Mouse (Mus musculus) midbrain, embryonic 10.5 days (tissue): ENCODE measurements around the gene Igf2bp2. TPM values are rescaled to one million over a fixed set of nuclear protein-coding genes. Genes with fewer than 3 reads are reported as not detected.

ENCODE experiments used
- DNase-seq: peaks from one replicate; pipeline ENCODE4 v3.0.0-alpha.2; 2017; ENCODE audit warnings: low spot score
- H3K27ac ChIP-seq: fragments of 300-500 bp; sonication (generic); replicated peaks from 2 replicates; pipeline ENCODE4 v1.5.1; 2016; ENCODE audit warnings: mild to moderate bottlenecking
- H3K27me3 ChIP-seq: fragments of 300-500 bp; sonication (generic); 2 replicates; pipeline ENCODE4 v1.6.1; 2016; ENCODE audit warnings: low read depth, mild to moderate bottlenecking; ENCODE audit not compliant: poor library complexity, severe bottlenecking
- H3K36me3 ChIP-seq: fragments of 300-500 bp; sonication (generic); 2 replicates; pipeline ENCODE4 v1.6.1; 2016; ENCODE audit warnings: mild to moderate bottlenecking, moderate library complexity
- H3K4me1 ChIP-seq: fragments of 300-500 bp; sonication (generic); 2 replicates; pipeline ENCODE4 v1.6.1; 2016
- H3K4me3 ChIP-seq: fragments of 300-500 bp; sonication (generic); 2 replicates; pipeline ENCODE4 v1.5.1; 2016; ENCODE audit warnings: mild to moderate bottlenecking, moderate library complexity
- H3K9me3 ChIP-seq: fragments of 300-500 bp; sonication (generic); replicated peaks from 2 replicates; pipeline ENCODE4 v1.6.1; 2016; ENCODE audit warnings: mild to moderate bottlenecking
- WGBS: fragments of 180-500 bp; shearing (Covaris S2); methylation state at CpG from one replicate; pipeline ENCODE4 v1.1.7; 2016; 5-methylcytosine and 5-hydroxymethylcytosine counted together
- polyA plus RNA-seq: library from polyadenylated mRNA; unstranded; fragments of >200 nt; fragmentation: Nextera tagmentation; extraction: Ambion mirVana; gene quantifications from 2 replicates; pipeline ENCODE4 v1.2.1, GENCODE M21; 2016

Igf2bp2 gene
- polyA plus RNA-seq, 1 experiment from 2014 or later = 148 TPM

GRCm38 (mm10) chr16:22118716-22119501 lies 44.2 kb downstream of the Igf2bp2 start:
- WGBS = 92% methylated on average over 14 of the region's 14 CpGs
- H3K27ac ChIP-seq = no peak overlapping the region
- H3K4me1 ChIP-seq = no peaks in the 10 kb centered on the region
- DNase-seq = no peak
- no peaks in the 10 kb centered on the region for H3K27me3 ChIP-seq
- no peaks in the 10 kb centered on the region for H3K9me3 ChIP-seq
- H3K4me3 ChIP-seq = no peak overlapping the region
- H3K36me3 ChIP-seq = peaks cover 33% of the 10 kb centered on the region

GRCm38 (mm10) chr16:22118151-22118550 lies 44.9 kb downstream of the Igf2bp2 start:
- no peaks in the 10 kb centered on the region; the same call in 1 of the 2 replicates for H3K4me1 ChIP-seq
- H3K4me3 ChIP-seq = no peak overlapping the region
- H3K36me3 ChIP-seq = peaks cover 33% of the 10 kb centered on the region
- 93% methylated on average over 4 of the region's 4 CpGs for WGBS
- no peaks in the 10 kb centered on the region for H3K27me3 ChIP-seq
- no peak overlapping the region for H3K27ac ChIP-seq
- no peaks in the 10 kb centered on the region for H3K9me3 ChIP-seq
- no peak for DNase-seq

- peaks cover 11% of the 10 kb centered on the region for H3K4me1 ChIP-seq
- WGBS = 94% methylated on average over 4 of the region's 4 CpGs
- no peaks in the 10 kb centered on the region for H3K9me3 ChIP-seq
- no peak for DNase-seq
- H3K4me3 ChIP-seq = no peak overlapping the region
- H3K27ac ChIP-seq = no peak overlapping the region
- H3K36me3 ChIP-seq = peaks cover 33% of the 10 kb centered on the region
- no peaks in the 10 kb centered on the region for H3K27me3 ChIP-seq
Observed at GRCm38 (mm10) chr16:22116748-22117147, 46.4 kb downstream of the Igf2bp2 start.

DNA sequence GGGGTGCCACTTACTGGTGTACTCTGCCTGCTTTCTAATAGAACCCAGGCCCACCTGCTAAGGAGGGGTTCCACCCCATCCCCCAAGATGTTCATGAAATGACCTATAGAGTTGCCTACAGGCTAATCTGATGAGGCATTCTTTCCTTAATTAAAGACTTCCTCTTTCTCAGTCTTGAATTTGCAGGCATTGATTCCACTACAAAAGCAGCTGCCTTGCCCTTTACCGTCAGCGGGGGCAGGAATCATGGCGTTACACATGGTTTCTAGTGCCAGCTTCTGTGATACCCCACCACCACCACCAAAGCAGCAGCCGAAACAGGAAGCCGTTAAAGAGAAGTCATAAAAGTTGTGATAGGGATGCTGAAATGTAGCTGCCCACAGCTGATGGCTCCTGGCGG lies 47.0 kb downstream of the Igf2bp2 start:
- Histone ChIP-seq H3K4me3 (no peak overlapping the region), H3K4me1 (peaks cover 16% of the 10 kb centered on the region), H3K27me3 (no peaks in the 10 kb centered on the region), H3K27ac (no peak overlapping the region), H3K36me3 (peaks cover 32% of the 10 kb centered on the region), H3K9me3 (no peaks in the 10 kb centered on the region)
- no peak for DNase-seq
- WGBS = 93% methylated on average over 6 of the region's 6 CpGs

DNA sequence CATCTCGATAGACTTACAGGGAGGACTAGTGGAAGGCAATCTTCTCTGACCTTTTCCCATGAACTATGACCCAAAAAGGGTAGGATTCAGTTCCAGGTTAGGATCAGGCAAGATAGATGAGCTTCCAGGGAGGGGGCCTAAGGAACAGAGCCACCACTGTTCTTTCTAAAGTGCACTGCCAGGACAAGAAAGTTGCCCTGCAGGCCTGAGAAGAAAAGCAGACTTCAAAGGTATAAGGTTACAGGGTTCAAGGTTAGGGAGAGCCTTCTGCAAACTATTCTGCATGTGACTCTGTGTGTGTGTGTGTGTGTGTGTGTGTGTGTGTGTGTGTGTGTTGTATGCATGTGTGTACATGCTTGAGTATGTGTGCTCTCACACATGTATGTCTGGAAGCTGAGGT lies 53.1 kb downstream of the Igf2bp2 start:
- no peak for DNase-seq
- Histone ChIP-seq H3K4me1 (peaks cover 19% of the 10 kb centered on the region), H3K36me3 (no peaks in the 10 kb centered on the region), H3K4me3 (no peak overlapping the region), H3K9me3 (no peaks in the 10 kb centered on the region), H3K27ac (no peak overlapping the region), H3K27me3 (no peaks in the 10 kb centered on the region)
- 81% methylated on average over 1 of the region's 1 CpGs for WGBS

DNA sequence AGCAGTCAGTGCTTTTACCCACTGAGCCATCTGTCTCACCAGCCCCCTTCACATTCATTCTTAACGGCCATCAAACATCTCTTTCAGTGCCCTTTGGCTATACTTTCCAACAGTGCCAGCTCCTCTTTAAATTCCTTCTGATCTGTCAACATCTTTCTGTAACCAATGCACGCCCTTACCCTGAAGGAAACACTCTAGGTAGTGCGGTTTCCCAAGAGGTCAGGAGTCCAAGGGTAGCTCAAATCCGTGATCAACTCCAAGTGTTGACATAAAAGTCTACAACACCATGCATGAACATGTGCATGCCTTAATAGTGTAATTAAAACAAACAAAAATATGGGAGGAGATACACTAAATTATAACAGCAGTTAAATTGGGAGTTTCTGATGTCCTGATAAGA lies 53.9 kb downstream of the Igf2bp2 start:
- no peak for DNase-seq

GRCm38 (mm10) chr16:22107897-22108516 lies 55.1 kb downstream of the Igf2bp2 start:
- H3K4me3 ChIP-seq = no peak overlapping the region
- H3K36me3 ChIP-seq = peaks cover 4% of the 10 kb centered on the region; the same call in 1 of the 2 replicates
- H3K9me3 ChIP-seq = no peaks in the 10 kb centered on the region
- H3K27ac ChIP-seq = no peak overlapping the region
- H3K4me1 ChIP-seq = peaks cover 18% of the 10 kb centered on the region
- 83% methylated on average over 7 of the region's 7 CpGs for WGBS
- no peak for DNase-seq
- H3K27me3 ChIP-seq = no peaks in the 10 kb centered on the region

More for the DNA sequence above, 53.9 kb downstream of the Igf2bp2 start:
- Histone ChIP-seq H3K36me3 (peaks cover 2% of the 10 kb centered on the region; the same call in 1 of the 2 replicates), H3K27me3 (no peaks in the 10 kb centered on the region), H3K4me3 (no peak overlapping the region), H3K27ac (no peak overlapping the region), H3K9me3 (no peaks in the 10 kb centered on the region), H3K4me1 (peaks cover 19% of the 10 kb centered on the region)
- WGBS = 90% methylated on average over 4 of the region's 4 CpGs

GRCm38 (mm10) chr16:22106012-22106584 lies 57.0 kb downstream of the Igf2bp2 start:
- Histone ChIP-seq H3K9me3 (no peaks in the 10 kb centered on the region), H3K36me3 (peaks cover 14% of the 10 kb centered on the region), H3K4me1 (0 out of 2 replicates have a peak, but pooled peaks cover 3% of the 10 kb centered on the region), H3K27me3 (no peaks in the 10 kb centered on the region), H3K27ac (no peak overlapping the region), H3K4me3 (no peak overlapping the region)
- no peak for DNase-seq
- 88% methylated on average over 6 of the region's 6 CpGs for WGBS

DNA sequence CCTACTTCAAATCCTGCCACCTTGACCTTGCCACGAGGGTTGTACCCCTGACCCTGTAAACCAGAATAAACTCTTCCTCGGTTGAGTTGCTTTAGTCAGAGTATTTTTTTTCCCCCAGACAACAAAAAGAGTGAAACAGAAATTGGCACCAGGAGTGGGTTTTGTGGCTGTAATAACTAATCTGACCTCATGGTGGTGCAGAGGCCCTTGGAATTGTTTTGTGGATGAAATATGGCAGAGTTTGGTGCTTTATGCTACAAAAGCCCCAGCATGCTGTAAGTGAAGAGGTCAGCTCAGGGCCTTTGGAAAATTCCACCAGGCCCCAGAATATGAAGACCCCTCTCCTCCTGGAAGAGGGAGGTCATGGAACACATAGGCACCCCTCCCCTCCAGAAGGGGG lies 63.0 kb downstream of the Igf2bp2 start:
- H3K27ac ChIP-seq = no peak overlapping the region
- WGBS = 92% methylated on average over 2 of the region's 2 CpGs
- no peak for DNase-seq
- H3K4me1 ChIP-seq = peaks cover 11% of the 10 kb centered on the region
- H3K36me3 ChIP-seq = peaks cover 41% of the 10 kb centered on the region
- no peaks in the 10 kb centered on the region for H3K27me3 ChIP-seq
- H3K9me3 ChIP-seq = 0 out of 2 replicates have a peak, but pooled peaks cover 5% of the 10 kb centered on the region
- H3K4me3 ChIP-seq = no peak overlapping the region

DNA sequence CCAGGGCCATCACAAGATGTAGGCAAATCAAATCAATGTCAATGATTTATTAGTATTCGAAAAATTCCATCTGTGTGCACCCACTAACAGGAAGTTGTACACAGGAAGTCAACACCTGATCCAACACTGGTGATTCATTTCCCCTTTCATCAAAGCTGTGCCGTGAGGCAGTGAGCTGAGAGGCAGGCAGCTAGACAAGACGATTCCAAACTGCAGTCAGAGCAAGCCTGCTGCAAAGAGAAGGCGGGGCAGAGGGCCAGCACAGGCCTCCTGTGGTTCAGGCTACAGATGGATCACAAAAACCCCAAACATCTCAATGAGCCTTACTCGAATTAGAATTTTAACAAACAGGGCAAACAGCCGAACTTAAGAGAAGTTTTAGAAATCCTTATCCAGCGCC lies 65.4 kb downstream of the Igf2bp2 start:
- H3K4me1 ChIP-seq = peaks cover 11% of the 10 kb centered on the region
- no peak overlapping the region for H3K4me3 ChIP-seq
- DNase-seq = no peak
- no peak overlapping the region for H3K27ac ChIP-seq
- no peaks in the 10 kb centered on the region for H3K27me3 ChIP-seq
- H3K36me3 ChIP-seq = peaks cover 41% of the 10 kb centered on the region
- 58% methylated on average over 7 of the region's 7 CpGs for WGBS
- H3K9me3 ChIP-seq = 0 out of 2 replicates have a peak, but pooled peaks cover 5% of the 10 kb centered on the region

DNA sequence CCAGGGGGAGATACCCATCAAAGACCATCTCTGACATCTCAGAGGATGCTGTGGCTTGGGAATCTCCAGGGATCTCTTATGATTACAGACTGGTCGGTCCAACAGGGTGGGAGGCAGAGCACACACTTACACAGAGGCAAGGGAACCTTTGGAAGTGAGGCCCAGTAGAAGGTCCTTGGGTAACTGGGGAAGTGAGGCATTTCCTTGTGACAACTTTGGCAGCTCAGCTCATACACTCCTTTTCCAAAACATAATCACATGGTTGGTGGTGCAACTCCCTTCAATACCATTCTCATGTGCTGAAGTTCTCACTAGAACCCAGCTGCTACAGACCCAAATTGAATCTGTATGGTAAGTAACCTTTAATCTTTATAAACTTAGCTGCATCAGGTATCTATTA lies 67.3 kb downstream of the Igf2bp2 start:
- Histone ChIP-seq H3K4me3 (no peak overlapping the region), H3K27ac (no peak overlapping the region), H3K9me3 (0 out of 2 replicates have a peak, but pooled peaks cover 5% of the 10 kb centered on the region), H3K4me1 (peaks cover 11% of the 10 kb centered on the region), H3K27me3 (no peaks in the 10 kb centered on the region), H3K36me3 (peaks cover 28% of the 10 kb centered on the region)
- DNase-seq = no peak
- 81% methylated on average over 1 of the region's 1 CpGs for WGBS

GRCm38 (mm10) chr16:22091255-22091783 lies 71.8 kb downstream of the Igf2bp2 start:
- no peaks in the 10 kb centered on the region for H3K4me1 ChIP-seq
- H3K27ac ChIP-seq = no peak overlapping the region
- WGBS = 92% methylated on average over 3 of the region's 3 CpGs
- no peaks in the 10 kb centered on the region for H3K9me3 ChIP-seq
- DNase-seq = no peak
- no peaks in the 10 kb centered on the region for H3K27me3 ChIP-seq
- no peak overlapping the region for H3K4me3 ChIP-seq
- peaks cover 38% of the 10 kb centered on the region for H3K36me3 ChIP-seq
